Mouse (Mus musculus) ES-Bruce4 (cell line): ENCODE measurements around the gene Nfil3. TPM values are rescaled to one million over a fixed set of nuclear protein-coding genes. Genes with fewer than 3 reads are reported as not detected.

Experiments
- H3K27ac ChIP-seq: 2 replicates; pipeline ENCODE4 v1.5.1; 2012; ENCODE audit warnings: low read length, inconsistent platforms; ENCODE audit not compliant: insufficient read depth
- H3K27me3 ChIP-seq: 2 replicates; pipeline ENCODE4 v1.6.1; 2012; ENCODE audit warnings: mild to moderate bottlenecking, low read length, inconsistent platforms; ENCODE audit not compliant: control insufficient read depth, poor library complexity, insufficient read depth, severe bottlenecking
- H3K36me3 ChIP-seq: 2 replicates; pipeline ENCODE4 v1.6.1; 2012; ENCODE audit warnings: inconsistent platforms, mild to moderate bottlenecking, low read length, moderate library complexity; ENCODE audit not compliant: control insufficient read depth, poor library complexity, insufficient read depth, severe bottlenecking
- H3K4me1 ChIP-seq: one replicate; pipeline ENCODE4 v1.8.1; 2011; ENCODE audit warnings: low read length; ENCODE audit not compliant: control insufficient read depth, insufficient read depth
- H3K4me3 ChIP-seq: 2 replicates; pipeline ENCODE4 v1.5.1; 2011; ENCODE audit warnings: low read depth, mild to moderate bottlenecking, low read length
- H3K9ac ChIP-seq: 2 replicates; pipeline ENCODE4 v1.6.1; 2012; ENCODE audit warnings: low read depth, mild to moderate bottlenecking, inconsistent platforms; ENCODE audit not compliant: poor library complexity, severe bottlenecking
- H3K9me3 ChIP-seq: replicated peaks from 2 replicates; pipeline ENCODE4 v1.6.1; 2012; ENCODE audit warnings: mild to moderate bottlenecking, low read length, inconsistent platforms; ENCODE audit not compliant: control insufficient read depth, poor library complexity, insufficient read depth, severe bottlenecking
- CTCF ChIP-seq: IDR thresholded peaks from one replicate; pipeline ENCODE4 v1.8.1; 2011; ENCODE audit warnings: low read depth, low read length
- EP300 ChIP-seq: IDR thresholded peaks from 2 replicates; pipeline ENCODE4 v1.6.1; 2011; ENCODE audit warnings: low read depth, low read length; ENCODE audit not compliant: insufficient read depth
- POLR2A ChIP-seq: IDR thresholded peaks from one replicate; pipeline ENCODE4 v1.8.1; 2011; ENCODE audit warnings: low read length; ENCODE audit not compliant: insufficient read depth
- polyA plus RNA-seq: library from polyadenylated mRNA; stranded (reverse); fragments of >200 nt; gene quantifications from 2 replicates; pipeline ENCODE4 v1.2.4, GENCODE M21; 2011; ENCODE audit warnings: low read depth; ENCODE audit not compliant: missing spikeins, insufficient read depth, insufficient read length

The Nfil3 gene
- polyA plus RNA-seq, 1 experiment, result 3.9 TPM

DNA sequence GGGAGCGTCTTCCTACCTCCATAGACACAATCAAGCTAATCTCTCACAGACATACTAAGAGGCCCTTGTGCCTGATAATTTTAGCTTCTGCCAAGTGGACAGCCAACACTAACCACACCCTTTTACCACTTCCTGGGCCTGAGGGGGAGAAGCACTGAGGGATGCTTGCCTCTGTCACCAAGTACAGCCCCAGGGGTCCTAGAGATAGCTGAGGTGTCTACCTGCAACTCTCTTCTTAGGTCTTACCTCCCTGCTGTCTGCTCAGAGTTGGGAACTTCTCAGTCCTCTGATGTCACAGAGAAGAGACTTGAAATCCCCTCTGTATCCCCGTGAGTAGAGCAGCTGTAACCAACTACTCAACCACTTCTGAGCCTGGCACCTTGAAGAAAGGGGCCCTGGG is 19.6 kb upstream of the Nfil3 start:
- Histone ChIP-seq H3K9ac (no peak overlapping the region), H3K4me1 (no peaks in the 10 kb centered on the region), H3K9me3 (no peaks in the 10 kb centered on the region), H3K27ac (no peak overlapping the region), H3K27me3 (no peaks in the 10 kb centered on the region), H3K4me3 (no peak overlapping the region), H3K36me3 (no peaks in the 10 kb centered on the region)
- no peak for TF ChIP-seq EP300
- TF ChIP-seq POLR2A, result no peak
- no peak for TF ChIP-seq CTCF

DNA sequence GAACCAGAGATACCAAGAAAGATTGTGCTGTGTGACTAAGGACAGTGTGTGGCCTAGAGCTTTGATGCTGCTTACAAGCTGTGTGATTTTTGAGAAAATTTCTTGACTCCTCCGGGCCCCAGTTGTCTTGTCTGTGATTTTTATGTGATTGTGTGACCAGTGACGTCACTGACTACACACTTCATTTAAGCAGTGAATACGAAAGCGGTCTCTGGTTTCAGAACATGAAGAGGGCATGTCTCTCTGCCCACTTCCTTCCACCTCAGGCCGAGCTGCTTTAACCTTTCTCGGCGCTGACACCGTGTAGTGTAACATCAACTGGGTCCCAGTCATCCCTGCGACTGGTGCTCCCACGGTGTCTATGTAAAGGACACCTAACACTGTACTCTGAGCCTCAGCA is 17.7 kb upstream of the Nfil3 start:
- Histone ChIP-seq H3K27ac (no peak overlapping the region), H3K9me3 (no peaks in the 10 kb centered on the region), H3K4me1 (no peaks in the 10 kb centered on the region), H3K27me3 (no peaks in the 10 kb centered on the region), H3K36me3 (no peaks in the 10 kb centered on the region), H3K4me3 (no peak overlapping the region), H3K9ac (no peak overlapping the region)
- TF ChIP-seq POLR2A, result no peak
- no peak for TF ChIP-seq EP300
- no peak for TF ChIP-seq CTCF

DNA sequence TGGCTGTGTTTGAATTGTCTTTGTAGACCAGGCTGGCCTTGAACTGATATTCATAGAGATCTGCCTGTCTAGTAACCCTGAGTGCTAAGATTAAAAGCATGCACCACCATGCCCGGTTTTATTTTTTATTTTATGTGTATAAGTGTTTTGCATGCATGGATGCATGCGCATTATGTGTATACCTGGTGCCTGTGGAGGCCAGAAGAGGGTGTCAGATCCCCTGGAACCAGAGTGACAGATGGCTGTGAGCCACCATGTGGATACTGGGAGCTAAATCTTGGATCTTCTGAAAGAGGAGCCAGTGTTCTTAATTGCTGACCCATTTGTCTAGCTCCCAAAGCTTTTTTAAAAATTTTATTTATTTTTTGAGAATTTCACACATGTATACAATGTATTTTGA is 16.9 kb upstream of the Nfil3 start:
- Histone ChIP-seq H3K27me3 (no peaks in the 10 kb centered on the region), H3K9me3 (no peaks in the 10 kb centered on the region), H3K4me1 (no peaks in the 10 kb centered on the region), H3K4me3 (no peak overlapping the region), H3K36me3 (no peaks in the 10 kb centered on the region), H3K9ac (no peak overlapping the region), H3K27ac (no peak overlapping the region)
- TF ChIP-seq CTCF, result no peak
- TF ChIP-seq POLR2A, result no peak
- no peak for TF ChIP-seq EP300

DNA sequence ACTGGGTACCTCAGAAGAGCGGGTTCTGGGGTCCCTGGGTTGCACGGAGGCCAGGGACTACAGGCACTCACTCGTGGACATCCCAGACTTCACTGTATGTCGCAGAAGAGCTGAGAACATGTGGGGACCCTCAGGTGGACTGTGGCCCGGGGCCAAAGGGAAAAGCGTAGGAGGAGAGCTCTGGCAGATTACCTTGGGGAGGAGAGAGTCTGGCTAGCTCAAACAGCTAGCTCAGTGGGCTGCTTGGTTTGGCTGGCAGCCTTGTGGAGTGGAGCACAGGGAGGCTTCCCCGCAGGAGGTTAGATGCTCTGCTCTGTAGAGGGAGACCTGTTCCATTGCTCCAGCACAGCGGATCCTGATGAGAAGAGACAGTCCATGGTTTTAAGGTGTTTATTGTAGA is 15.3 kb upstream of the Nfil3 start:
- Histone ChIP-seq H3K9me3 (no peaks in the 10 kb centered on the region), H3K27me3 (no peaks in the 10 kb centered on the region), H3K9ac (no peak overlapping the region), H3K4me1 (no peaks in the 10 kb centered on the region), H3K27ac (no peak overlapping the region), H3K4me3 (no peak overlapping the region), H3K36me3 (no peaks in the 10 kb centered on the region)
- no peak for TF ChIP-seq CTCF
- no peak for TF ChIP-seq POLR2A
- TF ChIP-seq EP300, result no peak

DNA sequence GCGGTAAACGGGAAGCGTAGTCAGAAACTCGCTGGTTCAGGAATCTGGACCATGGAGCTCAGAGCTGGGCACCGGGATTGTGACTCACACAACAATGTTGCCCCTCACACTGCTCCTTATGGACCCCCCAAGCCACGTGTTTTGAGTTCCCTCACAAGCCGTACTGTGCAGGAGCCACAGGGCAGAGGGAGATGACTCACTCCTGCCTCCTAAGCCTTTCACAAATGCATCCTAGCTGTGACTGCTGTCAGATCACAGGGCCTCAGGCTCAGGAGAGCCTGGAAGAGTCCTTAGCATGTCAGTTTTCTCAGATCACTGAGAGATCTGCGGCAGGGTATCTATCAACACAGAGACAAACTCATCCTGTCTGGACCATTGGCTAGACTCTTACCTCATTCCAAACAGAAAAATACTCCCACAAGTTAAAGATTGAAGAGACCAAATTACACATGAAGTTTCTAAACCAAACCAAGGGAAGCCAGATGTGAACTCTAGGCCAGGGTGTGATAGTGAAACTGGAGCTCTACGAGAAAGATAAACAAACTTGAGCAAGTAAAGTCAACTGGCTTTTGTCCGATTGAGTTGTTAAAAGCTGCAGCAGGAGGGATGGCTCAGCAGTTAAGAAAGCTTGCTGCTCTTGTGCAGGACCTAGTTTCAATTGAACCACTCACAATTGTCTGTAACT is 13.5 kb upstream of the Nfil3 start:
- no peak for TF ChIP-seq POLR2A
- no peak for TF ChIP-seq CTCF
- TF ChIP-seq EP300, result no peak

DNA sequence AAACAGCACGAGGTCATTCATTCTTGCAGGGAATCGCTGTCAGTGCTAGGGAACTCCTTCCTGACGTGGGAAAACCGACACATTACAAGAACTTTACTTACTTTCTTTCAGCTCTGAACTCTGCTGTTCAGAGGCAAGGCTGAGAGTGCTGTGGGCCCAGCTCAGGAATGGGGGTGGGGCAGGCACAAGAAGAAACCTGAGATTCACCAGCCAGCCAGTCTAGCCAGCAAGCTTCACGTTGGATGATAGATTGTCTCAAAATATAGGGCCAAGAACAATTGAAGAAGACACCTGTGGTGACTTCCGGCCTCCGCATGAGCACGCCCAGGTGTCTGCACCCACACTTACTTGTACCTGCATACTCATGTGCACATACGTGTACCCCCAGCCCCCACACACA is 9.3 kb upstream of the Nfil3 start:
- no peaks in the 10 kb centered on the region for H3K4me1 ChIP-seq
- H3K36me3 ChIP-seq, result no peaks in the 10 kb centered on the region
- H3K9me3 ChIP-seq, result no peaks in the 10 kb centered on the region
- no peak overlapping the region for H3K4me3 ChIP-seq
- H3K27ac ChIP-seq, result no peak overlapping the region
- H3K9ac ChIP-seq, result no peak overlapping the region
- TF ChIP-seq EP300 (no peak), POLR2A (no peak), CTCF (no peak)
- H3K27me3 ChIP-seq, result no peaks in the 10 kb centered on the region

More for the DNA sequence above, 13.5 kb upstream of the Nfil3 start:
- no peaks in the 10 kb centered on the region for H3K36me3 ChIP-seq
- no peaks in the 10 kb centered on the region for H3K9me3 ChIP-seq
- no peaks in the 10 kb centered on the region for H3K27me3 ChIP-seq
- H3K4me3 ChIP-seq, result no peak overlapping the region
- no peak overlapping the region for H3K9ac ChIP-seq
- H3K27ac ChIP-seq, result no peak overlapping the region
- H3K4me1 ChIP-seq, result no peaks in the 10 kb centered on the region
